Mouse (Mus musculus) adrenal gland, adult 18-20 months (tissue): ENCODE results near the gene Fbxw7. TPM values are rescaled to one million over a fixed set of nuclear protein-coding genes. Genes with fewer than 3 reads are reported as not detected.

Experiments used
- DNase-seq, 2 experiments: peaks; one replicate each; pipeline ENCODE4 v3.0.0; 2021 to 2022; ENCODE audit warnings: low spot score in 2 of 2
- total RNA-seq, 2 experiments: library from RNA; stranded (reverse); gene quantifications; 1 replicate in 1 of 2; 2 replicates in 1 of 2; pipeline ENCODE4 v1.2.3; 2021

Gene Fbxw7
- total RNA-seq, 2 experiments from 2014 or later: 15.6 to 19.3 TPM

DNA sequence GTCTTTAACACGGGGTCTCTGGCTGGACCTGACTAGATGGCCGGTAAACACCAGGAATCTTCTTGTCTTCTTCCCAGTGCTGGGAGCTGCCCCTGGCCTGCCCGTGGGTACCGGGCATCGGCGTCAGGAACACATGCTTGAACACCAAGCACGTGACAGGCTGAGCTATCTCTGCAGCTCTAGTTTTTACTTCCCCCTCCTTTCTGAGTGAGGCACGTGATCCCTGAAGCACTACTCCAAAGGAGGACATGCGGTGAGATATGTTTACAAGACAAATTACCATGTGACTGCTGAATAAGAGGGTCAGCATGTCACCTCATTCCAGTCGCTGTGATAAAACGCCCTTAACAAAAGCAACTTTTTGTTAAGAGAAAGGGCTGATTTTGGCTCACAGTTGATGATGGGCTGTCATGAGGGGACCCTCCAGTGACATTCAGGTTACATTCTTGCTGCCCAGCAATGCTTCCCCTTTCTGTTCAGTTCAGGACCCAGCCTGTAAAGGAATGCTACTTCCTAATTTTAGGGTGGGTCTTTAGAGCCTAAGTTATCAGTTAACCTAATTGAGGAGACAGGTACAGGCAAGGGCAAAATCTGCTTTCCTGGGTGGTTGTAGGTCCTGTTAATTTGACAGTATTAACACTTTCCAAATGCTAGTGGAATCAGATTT, 68.9 kb downstream of the Fbxw7 start:
- no peak for DNase-seq

DNA sequence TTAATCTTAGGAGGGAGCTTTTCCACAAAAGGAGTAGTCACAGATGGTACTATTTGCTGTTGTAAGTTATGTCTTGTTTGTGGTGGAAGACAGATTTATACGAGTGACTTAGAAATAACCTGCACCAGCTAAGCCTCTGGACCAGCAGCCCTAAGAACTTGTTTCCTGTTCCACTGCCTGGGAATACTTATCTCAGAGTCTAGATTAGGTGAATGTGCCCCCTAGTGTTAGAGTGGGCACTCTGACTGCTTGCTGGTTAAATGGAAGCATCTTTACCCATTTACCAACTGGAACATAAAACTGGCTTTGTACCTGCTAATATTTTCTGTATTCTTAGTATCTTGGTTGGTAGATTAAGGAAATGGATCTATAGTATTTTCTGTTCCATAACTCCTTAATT, 74.6 kb downstream of the Fbxw7 start:
- DNase-seq: no peak

DNA sequence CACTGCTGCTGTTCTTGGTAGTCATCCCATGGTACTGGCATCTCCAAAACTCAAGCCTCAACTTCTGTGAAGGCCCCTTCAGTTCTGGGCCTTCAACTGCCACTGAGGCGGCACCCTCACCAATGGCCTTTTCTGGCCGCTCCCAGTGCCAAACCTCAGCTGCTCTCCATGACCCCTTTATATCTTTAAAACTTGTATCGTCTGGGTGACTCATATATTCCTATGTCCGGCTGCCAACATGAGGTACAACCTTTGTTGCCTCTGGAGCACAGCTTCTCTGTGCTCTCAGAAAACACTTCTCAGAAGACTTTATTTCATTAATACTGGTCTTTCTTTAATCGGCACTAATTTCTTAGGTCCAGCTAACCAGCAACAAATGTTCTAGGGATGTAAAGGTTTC, 75.9 kb downstream of the Fbxw7 start:
- peak; percentile 34 to 60 for DNase-seq

DNA sequence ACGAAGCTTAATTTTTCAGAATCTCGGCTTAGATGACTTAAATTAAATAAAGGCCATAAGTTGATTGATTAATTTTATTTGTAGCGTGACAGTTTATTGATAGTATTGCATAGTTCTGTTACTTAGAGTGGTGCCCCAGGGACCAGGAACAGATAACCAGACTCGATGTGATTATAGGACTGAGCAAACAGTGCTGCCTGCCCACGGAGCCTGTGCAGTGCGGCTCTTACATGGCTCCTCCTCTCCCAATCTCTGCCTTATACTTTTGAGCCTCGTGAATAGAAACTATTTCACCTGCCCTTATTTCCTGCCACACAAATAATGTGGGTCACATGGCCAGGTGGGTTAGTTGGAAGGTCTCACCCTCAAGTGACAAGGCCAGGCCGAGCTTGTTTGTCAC, 82.9 kb downstream of the Fbxw7 start:
- no peak for DNase-seq

DNA sequence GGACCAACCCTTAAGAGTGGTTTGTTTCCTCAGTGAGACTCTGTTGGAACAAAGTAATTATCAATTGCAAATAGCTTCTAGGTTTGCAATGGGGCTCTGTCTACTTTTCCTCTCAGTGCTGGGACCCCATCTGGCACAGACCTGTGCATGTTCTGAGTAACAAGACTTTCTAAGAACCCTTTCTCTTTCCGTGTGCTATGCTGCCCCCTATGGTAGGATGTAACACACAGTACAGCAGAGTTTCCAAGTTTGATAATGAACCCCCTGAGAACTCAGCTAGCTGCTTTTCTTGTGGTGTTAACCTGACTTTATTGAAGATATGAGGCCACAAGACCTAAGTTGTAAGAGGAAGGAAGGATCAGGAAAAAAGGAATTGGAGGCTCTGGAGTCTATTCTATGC, 91.5 kb downstream of the Fbxw7 start:
- peak in 1 of 2 experiments; percentile 18 for DNase-seq

DNA sequence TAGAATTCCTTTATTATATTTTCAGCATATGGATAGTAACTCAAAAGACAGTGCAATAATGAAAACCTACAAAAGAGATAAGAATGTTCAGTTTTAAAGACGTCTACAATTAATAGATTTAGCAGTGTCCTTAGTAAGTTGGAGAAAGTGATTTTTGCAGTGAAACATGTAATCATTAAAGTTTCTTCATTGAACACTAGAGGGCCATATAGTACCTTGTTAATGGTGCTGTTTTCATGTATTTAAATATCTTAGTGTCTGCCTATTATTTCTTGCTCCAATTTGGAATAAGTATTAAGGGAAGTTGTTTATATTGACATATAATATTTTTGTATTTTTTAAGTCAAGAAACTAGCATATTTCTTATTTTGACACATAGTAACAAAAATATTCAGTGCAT, 99.2 kb downstream of the Fbxw7 start:
- DNase-seq: no peak

DNA sequence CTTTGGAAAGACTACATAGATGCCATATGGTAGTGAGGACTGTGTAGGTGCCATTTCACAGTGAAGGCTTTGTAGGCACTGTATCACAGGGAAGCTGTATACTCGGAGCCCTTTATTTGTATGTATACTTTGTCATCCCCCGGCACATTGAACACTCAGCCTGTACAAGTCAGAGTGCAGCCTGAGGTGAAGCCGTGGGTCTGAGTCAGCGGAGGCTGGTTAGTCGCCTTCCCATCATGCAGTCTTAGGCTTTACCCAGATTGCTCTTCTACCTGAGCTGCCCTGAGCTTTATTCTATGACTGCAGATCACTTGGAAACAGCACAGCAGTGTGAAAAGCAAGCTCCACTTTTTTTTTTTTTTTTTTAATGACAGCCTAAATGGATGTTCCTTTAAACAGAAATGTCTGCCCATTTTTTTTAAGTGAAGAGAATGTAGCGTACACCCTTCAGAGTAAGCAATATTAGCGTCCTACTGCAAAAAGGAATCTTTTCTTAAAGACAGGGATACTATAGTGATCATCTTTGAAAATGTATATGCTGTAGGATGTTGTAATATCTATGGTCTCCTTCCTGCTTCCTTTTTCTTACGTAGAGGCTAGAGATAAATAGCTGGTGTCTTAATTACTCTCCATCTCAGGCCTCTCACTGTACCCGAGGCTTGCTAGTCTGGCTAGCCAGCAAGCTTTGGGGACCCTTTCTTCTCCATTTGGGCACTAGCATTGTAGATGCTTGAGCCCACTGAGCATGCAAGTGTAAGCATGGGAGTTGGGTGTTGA, 103.0 kb downstream of the Fbxw7 start:
- no peak for DNase-seq

DNA sequence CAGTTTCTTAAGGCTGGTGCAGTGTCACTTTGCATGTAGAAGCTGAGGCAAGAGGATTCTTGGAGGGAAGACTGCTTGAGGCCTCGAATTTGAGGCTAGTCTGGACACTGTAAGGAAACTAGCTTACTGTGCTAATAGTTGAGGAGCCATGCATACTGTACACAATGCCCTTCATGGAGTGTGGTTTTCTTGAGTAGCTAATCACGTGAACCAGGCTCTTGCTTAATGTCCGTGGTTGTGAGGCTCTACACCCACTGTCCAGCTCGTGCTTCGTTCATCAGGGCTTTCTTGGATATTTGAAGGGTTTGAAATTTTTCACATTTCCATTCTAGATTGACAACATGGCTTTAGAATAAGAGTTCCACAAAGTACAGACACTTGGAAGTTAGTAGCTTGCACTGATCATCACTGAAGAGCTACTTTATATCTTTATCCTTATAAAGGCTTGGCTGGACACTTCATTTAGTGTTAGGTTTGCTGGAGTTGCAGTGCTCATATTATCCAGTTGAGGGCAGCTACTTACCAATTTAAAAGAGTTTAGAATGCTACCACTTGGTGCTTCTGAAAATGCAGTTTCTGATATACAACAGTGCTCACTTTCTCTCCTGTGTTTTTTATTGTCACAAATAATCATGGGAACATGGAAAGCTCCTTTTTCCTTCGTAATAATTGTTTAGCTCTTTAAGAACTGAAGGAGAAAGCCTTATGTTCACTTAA, 106.8 kb downstream of the Fbxw7 start:
- peak in 1 of 2 experiments; percentile 18 for DNase-seq

DNA sequence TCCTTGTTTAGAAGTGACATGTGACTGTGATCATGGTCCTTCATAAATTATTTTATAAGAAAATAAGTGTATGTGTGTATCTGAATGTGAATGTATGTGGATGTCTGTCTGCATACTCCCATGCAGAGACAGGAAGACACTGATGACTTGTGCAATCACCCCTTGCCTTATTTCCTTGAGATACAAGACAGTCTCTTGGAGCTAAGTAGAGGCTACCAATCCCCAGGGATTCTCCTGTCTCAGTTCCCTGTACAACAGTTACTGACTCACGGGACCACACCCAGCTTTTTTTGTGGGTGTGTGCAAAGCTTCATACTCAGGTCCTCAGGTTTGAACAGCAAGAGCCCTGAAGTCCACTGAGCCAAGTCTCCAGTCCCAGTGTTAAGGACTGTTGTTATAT, 108.2 kb downstream of the Fbxw7 start:
- no peak for DNase-seq

DNA sequence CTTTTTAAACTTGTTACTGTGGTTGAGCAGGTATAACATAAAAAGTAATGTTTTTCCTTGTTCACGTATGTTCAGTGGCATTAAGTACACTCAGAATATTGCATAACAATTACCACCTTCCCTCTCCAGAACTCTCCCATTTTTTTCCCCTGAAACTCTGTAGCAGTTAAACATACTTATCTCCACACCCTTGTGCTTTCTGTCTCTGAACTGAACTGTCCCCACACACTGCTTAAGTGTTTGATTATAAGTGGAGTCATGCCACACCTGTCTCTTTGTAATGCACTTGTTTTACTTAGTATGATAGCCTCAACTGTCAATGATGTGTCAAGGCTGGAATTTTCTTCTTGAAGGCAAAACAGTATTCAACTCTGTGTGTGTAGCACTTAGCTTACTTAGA, 108.6 kb downstream of the Fbxw7 start:
- no peak for DNase-seq

DNA sequence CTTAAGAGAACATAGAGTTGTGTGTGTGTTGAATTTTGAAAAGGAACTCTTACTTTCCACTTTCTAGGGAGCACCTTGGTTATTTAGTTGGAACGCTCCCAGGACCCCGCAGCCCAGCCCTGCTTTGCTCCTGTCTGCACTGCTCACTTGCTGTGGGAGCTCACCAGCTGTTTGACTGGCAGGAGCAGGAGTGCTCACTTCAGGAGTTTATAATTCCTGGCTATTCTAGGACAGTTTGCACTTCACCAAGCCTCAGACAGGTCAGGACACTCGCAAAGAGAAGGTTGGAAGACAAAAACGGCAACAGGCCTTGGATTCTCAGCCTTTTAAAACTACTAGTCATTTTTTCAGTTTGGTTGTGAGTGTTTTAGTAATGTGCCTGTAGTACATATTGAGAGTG, 110.2 kb downstream of the Fbxw7 start:
- DNase-seq: no peak

DNA sequence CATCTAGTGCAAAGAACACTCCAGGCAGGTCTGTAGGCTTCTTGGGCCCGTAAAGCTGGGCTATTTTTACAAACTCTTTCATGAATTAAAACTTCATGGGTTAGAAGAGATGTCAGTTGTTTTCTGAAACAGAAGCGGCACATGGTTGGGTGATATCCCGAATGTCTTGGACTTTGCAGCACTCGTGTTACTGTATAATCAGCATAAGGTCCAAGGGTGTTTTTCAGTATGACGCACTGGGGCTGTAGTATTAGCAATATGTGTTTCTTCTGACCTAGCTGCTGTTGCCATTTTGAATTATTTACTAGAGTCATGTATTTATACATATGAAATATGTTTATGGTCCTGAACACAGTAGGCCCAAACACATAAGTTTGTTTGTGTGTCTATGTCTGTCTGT, 111.1 kb downstream of the Fbxw7 start:
- no peak for DNase-seq

DNA sequence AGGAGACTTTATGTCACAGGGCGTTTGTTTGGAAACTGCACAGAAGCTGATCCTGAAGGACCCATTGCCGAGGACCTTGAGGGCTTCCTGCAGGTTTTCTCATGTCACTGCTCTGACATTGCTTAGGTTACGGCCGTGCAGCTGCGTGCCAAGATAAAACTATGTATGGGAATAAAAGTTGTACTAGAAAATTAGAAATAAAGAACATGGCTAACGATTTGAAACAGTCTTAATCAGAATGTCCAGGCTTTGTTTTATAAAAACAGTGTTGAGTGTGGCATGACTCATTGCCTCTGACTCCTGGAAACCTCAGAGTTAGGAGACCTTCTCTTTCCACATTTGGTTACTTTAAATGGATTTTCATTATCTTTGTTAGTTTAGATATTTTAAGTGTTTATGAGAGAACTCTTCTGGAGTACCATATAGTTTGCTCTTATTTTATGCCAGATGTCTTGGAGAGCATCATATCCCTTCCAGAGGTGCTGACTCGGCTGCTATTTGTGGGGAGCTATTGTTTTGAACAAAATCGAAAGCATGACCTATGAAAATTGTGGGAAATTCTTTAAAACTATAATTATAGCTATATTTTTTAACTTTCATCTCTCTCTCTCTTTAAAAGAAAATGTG, 112.2 kb downstream of the Fbxw7 start:
- DNase-seq: no peak

DNA sequence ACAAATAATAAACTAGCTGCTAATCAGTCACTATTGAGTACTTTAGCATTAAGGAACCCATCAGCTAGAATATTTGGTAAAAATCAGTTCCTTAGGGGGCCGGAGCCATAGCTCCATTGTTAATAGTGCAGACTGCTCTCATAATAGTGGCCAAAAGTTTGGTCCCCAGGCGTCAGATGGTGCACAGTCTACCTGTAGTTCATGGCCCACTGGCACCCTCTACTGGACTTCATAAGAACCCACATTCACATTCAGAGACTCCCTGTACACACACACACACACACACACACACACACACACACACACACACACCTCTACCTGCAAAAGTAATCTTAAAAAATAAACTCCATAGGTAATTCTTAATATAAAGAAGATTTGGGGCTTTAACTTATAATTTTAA, 112.8 kb downstream of the Fbxw7 start:
- no peak for DNase-seq

DNA sequence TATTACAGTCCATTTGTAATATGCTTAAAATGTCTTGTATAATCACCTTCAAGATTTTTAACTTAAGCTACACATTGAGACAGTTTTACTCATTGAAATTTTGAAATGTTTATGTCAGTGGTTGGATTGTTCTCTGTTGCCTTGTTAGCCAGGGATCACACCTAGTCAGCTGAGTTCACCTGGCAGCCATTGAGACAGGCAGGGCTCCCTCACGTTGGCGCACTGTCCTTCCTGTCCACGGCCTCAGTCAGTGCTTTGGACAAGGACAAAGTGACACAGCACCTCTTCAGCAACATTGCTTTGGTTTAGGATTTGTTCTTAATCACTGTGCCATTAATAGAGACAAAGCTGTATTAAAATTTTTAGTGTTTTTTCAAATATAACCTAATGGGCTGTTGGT, 114.1 kb downstream of the Fbxw7 start:
- DNase-seq: no peak

DNA sequence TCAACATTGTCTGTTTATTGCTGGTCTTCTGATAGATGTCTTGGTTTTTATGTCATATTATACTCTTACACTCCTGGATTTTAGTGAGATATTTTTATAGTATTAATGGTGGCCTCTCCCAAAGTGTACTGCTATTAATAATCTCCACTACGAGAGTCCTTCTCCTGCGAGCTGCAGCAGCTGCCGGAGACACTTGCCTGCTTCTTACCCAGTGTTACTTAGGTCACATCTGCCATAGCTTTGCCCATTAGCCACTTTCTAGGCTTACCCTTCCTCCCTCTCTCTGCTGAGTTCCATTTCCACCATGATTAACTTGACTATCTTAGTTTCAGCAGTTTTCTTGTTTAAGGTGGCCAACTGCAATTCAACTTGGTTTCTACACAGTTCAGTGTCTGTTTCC, 115.6 kb downstream of the Fbxw7 start:
- no peak for DNase-seq

DNA sequence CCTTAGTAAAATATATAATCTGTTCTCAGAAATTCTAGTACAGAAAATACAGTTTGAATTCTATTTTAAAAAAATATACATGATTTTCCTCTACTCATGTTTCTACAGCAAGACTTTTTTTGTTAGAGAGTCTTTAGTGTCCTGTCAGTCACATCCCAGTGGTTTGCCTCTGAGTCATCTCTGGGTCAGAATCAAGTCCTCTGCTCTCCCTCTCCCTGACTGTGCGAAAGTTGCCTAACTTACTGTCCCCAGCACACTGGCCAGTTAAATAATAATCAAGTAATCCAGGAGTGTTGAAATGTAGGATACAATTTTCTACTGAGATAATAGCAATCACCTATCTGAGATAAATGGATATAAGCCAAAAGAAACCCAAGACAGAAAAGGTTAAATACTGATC, 120.7 kb downstream of the Fbxw7 start:
- no peak for DNase-seq

DNA sequence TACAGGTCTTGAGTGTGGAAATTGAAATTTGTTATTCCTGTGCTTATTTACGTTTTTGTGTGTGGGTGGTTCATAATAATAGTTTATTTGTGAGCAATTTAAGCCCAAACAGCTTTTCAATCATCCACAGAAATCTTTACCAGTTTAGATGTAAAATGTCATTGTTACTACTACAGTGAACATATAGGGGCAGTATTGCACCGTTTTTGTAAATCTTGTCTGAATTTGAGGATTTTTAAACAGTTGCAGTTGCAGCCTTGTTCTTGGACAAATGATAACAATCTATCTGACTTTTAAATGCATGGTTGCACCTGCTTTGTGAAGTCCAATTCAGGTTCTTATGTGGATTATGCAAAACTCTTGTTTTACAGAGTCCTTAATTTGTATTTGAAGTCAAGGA, 121.2 kb downstream of the Fbxw7 start:
- no peak for DNase-seq

DNA sequence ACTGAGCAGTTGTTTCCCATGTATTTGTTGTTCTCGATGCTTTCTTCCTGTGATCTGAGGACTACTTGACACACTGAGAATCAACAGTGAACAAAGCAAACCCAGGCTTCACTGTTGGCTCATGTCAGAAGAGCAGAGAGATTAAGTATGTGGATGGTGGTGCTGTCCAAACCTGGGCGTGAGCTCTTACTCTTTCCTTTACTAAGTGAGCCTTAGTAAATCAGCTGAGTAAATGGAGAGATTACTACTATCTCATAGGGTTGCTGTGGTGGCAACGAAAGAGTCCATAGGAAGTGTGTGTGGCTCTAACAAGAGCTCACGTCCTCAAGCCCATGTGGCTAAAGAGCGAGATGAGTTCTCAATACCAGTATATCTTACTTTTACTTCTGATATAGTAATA, 121.9 kb downstream of the Fbxw7 start:
- DNase-seq: no peak

DNA sequence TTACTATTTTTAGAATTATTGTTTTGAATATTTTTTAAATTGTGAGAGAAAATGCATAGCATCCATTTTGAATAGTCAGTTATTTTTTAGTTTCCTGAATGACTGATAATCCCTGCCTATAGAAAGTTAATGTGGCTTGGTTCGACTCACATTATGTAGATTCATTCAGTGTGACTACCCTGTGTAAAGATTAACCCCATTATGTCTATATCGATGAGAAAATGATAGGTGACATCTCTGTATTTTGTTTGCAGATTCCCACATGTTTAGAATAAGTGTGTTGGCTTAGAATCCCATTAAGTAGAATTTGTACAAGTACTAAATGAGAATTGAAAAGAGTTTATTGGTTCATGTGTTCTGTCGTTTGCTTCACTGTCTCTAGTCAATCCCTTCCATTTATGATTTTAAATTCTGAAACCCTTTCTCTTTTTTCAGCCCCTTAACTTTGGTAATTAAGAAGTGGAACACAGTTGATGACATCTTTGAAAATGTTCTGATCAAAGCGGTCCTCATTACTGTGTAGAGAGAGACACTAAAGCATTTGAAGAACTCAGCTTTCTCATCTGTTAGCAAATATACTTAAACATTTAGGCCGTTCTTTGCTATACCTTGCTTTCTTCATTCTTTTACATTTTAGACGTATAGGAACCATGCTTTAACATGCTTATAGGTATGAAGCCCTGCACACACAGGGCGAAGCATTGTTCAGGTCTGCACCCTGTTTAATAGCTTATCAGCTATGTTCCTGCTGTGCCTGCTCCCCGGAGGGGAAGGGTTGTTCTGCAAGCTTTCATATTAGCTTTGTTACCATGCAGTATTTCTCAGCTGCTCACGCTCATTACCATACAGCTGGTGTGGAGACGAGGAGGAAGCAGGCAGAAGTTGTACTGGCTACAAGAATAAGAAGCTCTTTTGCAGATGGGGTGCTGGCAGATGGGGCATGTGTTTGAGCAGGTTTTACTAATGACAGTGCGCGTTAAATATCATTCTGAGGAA, 122.6 kb downstream of the Fbxw7 start:
- DNase-seq: no peak

DNA sequence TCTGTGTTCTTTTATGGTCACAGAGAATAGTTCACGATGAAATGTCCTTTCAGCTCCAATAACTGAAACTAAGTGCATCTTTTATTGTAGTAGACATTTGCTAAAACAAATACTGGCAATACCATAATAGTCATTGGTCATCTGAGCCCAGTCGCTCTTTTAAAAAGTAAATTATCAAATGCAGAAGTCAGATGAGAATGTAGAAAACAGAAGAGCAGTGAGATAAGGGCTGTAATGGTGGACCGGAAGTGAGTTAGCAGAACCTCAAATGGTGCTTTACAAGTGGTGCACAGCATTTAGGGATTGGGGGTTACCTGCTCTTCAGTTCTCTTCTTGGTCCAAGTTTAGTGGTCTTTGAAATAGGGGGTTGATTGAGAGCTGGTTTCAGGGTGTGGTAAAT, 129.9 kb downstream of the Fbxw7 start:
- no peak for DNase-seq
